Mouse (Mus musculus): ENCODE data around the gene Tor2a.

Tor2a gene

DNA sequence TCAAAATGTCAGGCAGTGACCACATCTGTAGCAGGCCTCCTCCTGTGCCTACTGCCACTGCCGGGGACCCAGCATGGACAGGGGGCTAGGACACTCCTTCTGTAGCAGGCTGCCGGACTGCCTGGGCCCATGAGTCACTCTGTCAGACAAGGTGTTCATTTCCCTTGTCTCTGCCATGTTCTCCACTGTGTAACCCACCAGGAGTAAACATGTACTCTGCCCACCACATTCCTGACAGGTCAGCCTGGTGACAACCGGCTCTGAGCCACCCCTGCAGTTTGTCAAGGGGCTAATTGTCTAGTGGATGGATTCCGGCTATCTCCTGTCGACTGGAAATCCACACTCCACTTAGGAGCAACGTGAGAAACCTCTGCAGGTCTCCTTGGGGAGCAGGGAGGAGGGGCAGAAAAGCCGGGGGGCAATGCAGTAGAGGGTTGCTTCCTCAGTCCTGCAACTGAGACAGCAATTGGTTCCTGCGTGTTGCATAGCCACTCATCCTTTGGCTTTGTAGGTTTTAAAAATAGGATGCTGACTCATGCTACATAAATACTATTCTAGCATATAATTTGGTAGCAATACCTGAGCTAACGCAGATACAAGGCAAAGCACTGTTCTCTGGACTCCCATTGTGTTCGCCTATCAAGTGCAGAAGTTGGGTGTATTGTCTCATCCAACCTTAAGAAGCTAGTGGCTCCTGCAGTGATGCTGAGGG lies 41.4 kb downstream of the Tor2a start:
- ATAC-seq (ENCODE audit: insufficient number of reproducible peaks, low FRiP score, low TSS enrichment), result no peak

DNA sequence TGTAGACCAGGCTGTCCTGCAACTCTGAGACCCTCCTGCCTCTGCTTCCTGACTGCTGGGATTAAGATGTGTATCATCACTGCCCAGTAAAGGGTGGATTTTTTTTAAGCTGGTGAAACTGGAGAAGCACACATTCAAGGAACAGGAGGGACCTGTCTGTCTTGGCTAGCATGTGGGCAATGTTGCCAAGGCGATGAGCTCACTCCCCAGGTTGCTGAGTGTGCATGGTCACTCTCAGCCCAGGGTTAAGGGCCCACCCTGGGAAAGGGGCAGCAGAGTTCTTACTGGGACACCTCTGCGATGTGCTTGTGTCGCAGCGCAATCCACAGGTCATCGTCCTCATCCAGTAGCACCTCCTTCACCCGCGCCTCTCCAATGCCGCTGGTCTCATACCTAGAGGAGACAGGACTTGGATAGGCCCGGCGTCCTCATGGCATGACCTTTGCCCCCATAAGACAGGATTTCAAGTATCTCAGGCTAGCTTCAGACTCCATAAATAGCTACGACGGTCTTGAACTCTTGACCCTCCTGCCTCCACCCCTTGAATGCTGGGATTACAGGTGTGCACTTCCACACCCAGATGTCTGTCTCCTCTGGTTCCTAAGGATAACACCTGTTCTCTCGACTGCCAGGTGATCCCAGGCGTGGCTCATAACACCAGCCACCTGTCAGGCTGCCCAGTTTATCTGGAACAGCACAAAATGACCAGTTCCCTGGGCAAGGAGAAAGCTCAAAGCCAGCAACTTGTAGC lies 52.0 kb downstream of the Tor2a start:
- ATAC-seq (ENCODE audit: insufficient number of reproducible peaks, low FRiP score, low TSS enrichment), result no peak

Data from cerebellum, adult (tissue).